Mouse (Mus musculus): Measurements from ENCODE around the gene Col5a1.

Gene Col5a1

DNA sequence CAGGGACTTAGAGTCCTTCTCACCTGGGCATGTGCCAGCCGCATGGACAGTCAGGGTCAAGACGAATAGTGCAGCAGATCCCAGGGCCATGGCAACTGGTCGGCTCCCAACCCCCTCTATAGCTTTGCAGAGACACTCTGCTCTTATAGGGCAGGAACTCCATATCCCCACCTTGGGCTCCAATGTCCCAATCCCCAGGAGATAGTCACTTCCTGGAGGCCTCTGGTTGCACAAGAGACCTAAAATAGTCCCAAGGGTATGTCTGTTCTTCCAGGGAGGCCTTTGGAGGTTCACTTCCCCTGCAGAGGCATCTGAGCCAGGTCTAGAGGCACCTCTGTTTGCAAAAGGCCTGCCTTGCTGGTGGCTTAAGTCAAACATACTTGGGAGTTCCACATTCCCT is 198.5 kb downstream of the Col5a1 start, which contains the start of gene Fcnb:
TSS of gene Fcnb (minus strand) at position 118 of the 400 bp plus-strand sequence.
- no peak for DNase-seq (ENCODE audit: low spot score in 2 of 2)

DNA sequence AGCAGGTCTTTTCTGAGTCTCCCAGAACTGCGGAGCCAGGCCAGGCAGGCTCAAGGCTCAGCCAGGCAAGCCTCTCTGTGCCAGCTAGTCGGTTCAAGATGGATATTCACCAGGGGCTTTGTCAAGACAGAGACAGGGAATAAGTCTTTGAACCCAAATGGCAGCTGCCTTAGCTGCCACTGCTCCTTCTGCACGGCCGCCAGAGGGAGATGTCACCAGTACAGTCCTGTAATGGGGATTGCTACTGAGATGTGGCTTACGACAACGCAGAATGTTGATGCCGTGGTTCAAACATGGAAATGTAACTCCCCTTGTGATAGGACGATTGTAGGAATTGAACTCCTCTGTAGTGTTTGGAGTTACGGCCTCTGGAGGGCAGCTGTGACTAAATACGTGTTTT is 199.9 kb downstream of the Col5a1 start:
- DNase-seq (ENCODE audit: low spot score in 2 of 2) = no peak

DNA sequence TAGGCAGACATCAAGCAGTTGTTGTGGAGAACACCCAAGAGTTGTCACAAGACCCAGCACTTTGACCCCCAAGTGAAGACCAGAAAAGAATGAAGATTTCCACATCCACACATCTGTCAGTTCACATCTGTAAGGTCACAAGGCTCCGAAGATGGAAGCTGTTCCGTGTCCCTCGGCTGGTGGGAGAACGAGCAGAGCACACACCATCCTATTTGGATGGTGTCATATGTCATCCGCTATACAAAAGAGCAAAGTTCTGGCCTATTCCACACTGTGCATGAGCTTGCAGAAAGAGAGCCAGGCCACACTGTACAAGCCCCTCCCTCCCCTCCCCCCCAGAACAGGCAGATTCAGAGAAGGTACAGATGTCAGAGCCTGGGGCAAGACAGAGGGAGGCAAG is 202.9 kb downstream of the Col5a1 start:
- DNase-seq (ENCODE audit: low spot score in 2 of 2) = no peak

Data from left cerebral cortex, adult 9 months (tissue).